8 mouse cellular contexts compared by ENCODE assay signal in the genomic region with DNA sequence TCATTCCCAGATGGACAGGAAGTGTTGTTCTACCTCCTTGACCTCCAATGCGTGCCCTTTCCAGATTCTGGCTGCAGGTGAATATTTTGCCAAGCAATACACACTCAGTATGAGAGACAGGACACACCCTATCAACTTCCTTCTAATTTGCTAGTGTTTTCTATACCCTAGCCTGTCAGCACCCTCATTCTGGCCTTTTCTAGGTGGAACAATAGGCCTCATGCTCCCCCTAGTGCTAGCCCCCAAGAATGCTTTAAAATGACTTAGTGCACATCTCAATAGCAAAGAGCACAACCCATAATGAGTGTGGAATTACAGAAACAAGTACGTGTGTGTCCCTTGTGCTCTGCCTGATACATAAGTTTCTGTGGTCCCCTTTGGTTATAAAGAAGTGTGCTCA.
A peak's percentile ranks its signal among the peaks of the same experiment; 100 is the strongest.
DNase-seq lines count a peak whose midpoint lies in the region; ATAC-seq and TF ChIP-seq lines count a peak whose summit lies in the region.
"Had no signal": no experiment of that assay in that cellular context is flagged by ENCODE, and none has a peak within 500 bp of the region (broad histone marks: within the 10 kb centered on the region; RNA-seq: fewer than 3 reads in every experiment).

No protein-coding gene starts in this region.

- DNase-seq in liver (peak; percentile 8), ES-E14 (ENCODE audit: low read depth, low spot score) (peak; percentile 16)
- peak; percentile 58 for DNase-seq in adrenal gland, postnatal 10 days
- peak; percentile 37 for DNase-seq in heart, postnatal 0 days (ENCODE audit: low spot score)
- peak; percentile 5 to 30 for DNase-seq in layer of hippocampus, postnatal 14 days (ENCODE audit: low spot score in 2 of 2)
- peak; percentile 47 for DNase-seq in naive thymus-derived CD4-positive, alpha-beta T cell, adult 2 months (ENCODE audit: low read depth)

- in situ Hi-C loops in ES-E14 (cut with MboI; ENCODE audit: low sequenced_read_pairs in 2 of 2, unreplicated experiment in 2 of 2): no loop called here

- no peak overlapping the region for H3K4me2 ChIP-seq in liver, embryonic 12.5 days
- H3K4me2 ChIP-seq in heart, postnatal 0 days (ENCODE audit: low read depth, low read length): no peak overlapping the region
- H3K4me2 ChIP-seq: liver, embryonic 15.5 days had no signal

- H3K9ac ChIP-seq in liver, embryonic 12.5 days: no peak overlapping the region
- H3K9ac ChIP-seq in ES-E14 (ENCODE audit: insufficient read depth, low read depth, low read length, poor library complexity, severe bottlenecking): no peak overlapping the region
- H3K9ac ChIP-seq in heart, postnatal 0 days (replicated peaks; ENCODE audit: low read depth, low read length): no peak overlapping the region
- H3K9ac ChIP-seq: liver, embryonic 15.5 days had no signal

- H3K9me3 ChIP-seq in liver, embryonic 12.5 days (replicated peaks): no peaks in the 10 kb centered on the region
- H3K9me3 ChIP-seq in ES-E14 (ENCODE audit: control insufficient read depth, insufficient read depth, low read depth, low read length): no peaks in the 10 kb centered on the region
- H3K9me3 ChIP-seq in heart, postnatal 0 days (replicated peaks; ENCODE audit: control insufficient read depth, low read length): no peaks in the 10 kb centered on the region
- H3K9me3 ChIP-seq: liver, embryonic 15.5 days had no signal

- no peak overlapping the region for H3K4me3 ChIP-seq in liver, embryonic 12.5 days
- no peak overlapping the region for H3K4me3 ChIP-seq in ES-E14 (ENCODE audit: insufficient read depth in 1 of 2, low read depth in 1 of 2, low read length in 2 of 2, poor library complexity in 1 of 2, severe bottlenecking in 1 of 2)
- no peak overlapping the region for H3K4me3 ChIP-seq in heart, postnatal 0 days (ENCODE audit: low read depth, low read length)
- H3K4me3 ChIP-seq: liver, embryonic 15.5 days had no signal

- no peaks in the 10 kb centered on the region for H3K36me3 ChIP-seq in liver, embryonic 12.5 days
- no peaks in the 10 kb centered on the region for H3K36me3 ChIP-seq in ES-E14 (ENCODE audit: control insufficient read depth, insufficient read depth, low read length, poor library complexity, severe bottlenecking)
- H3K36me3 ChIP-seq in heart, postnatal 0 days (replicated peaks; ENCODE audit: control insufficient read depth, insufficient read depth, low read length): no peaks in the 10 kb centered on the region
- H3K36me3 ChIP-seq: liver, embryonic 15.5 days had no signal

- ATAC-seq in liver, embryonic 12.5 days: no peak; the same call in 1 of the 2 replicates
- 0 out of 2 replicates have a peak, but pooled peaks have one; percentile 11 for ATAC-seq in heart, postnatal 0 days (ENCODE audit: insufficient read depth, low read depth)

- WGBS in liver, embryonic 12.5 days (ENCODE audit: insufficient replicate concordance): 27% methylated on average over 2 of the region's 2 CpGs
- WGBS in heart, postnatal 0 days: 46% methylated on average over 2 of the region's 2 CpGs

- no peak for TF ChIP-seq EP300 in heart, postnatal 0 days (IDR thresholded peaks at IDR 0.05; ENCODE audit: low read depth)

- no peaks in the 10 kb centered on the region for H3K4me1 ChIP-seq in liver, embryonic 12.5 days
- H3K4me1 ChIP-seq in ES-E14 (ENCODE audit: control insufficient read depth in 2 of 2, insufficient read depth in 2 of 2, low read length in 2 of 2, poor library complexity in 1 of 2): no peaks in the 10 kb centered on the region
- H3K4me1 ChIP-seq in heart, postnatal 0 days (ENCODE audit: control insufficient read depth, insufficient read depth): peaks cover 12% of the 10 kb centered on the region; the same call in 1 of the 2 replicates
- H3K4me1 ChIP-seq: liver, embryonic 15.5 days had no signal

- H3K27ac ChIP-seq in liver, embryonic 12.5 days: no peak overlapping the region
- H3K27ac ChIP-seq in ES-E14 (ENCODE audit: insufficient read depth, low read depth, low read length, poor library complexity, severe bottlenecking): no peak overlapping the region
- H3K27ac ChIP-seq in heart, postnatal 0 days (ENCODE audit: low read depth): no peak overlapping the region
- H3K27ac ChIP-seq: liver, embryonic 15.5 days had no signal

- peak; percentile 64 for TF ChIP-seq CTCF in heart, postnatal 0 days (IDR thresholded peaks at IDR 0.05; ENCODE audit: low read depth)

- H3K27me3 ChIP-seq in liver, embryonic 12.5 days (replicated peaks): no peaks in the 10 kb centered on the region
- H3K27me3 ChIP-seq in heart, postnatal 0 days (ENCODE audit: control insufficient read depth, insufficient read depth, low read length): no peaks in the 10 kb centered on the region
- H3K27me3 ChIP-seq: liver, embryonic 15.5 days had no signal

TF ChIP-seq in ES-E14, 5 proteins besides CTCF, POLR2A, EP300 and RAD21:
- TF ChIP-seq ZC3H11A (IDR thresholded peaks at IDR 0.05; ENCODE audit: borderline replicate concordance, low read depth, low read length) (peak; percentile 76), ZNF384 (IDR thresholded peaks at IDR 0.05; ENCODE audit: low read depth, low read length) (no peak)

Comparison
In these comparisons a context has a peak if more than half of its experiments do, and no peak if none do; other contexts are left out.
1. DNase-seq: peak in every context shown above with its lines; median percentile 58 in adrenal gland, postnatal 10 days; 47 in naive thymus-derived CD4-positive, alpha-beta T cell, adult 2 months; 37 in heart, postnatal 0 days; 18 in layer of hippocampus, postnatal 14 days; 16 in ES-E14; 8 in liver.